Mouse (Mus musculus): ENCODE data around the gene Elp4. TPM values are rescaled to one million over a fixed set of nuclear protein-coding genes. Genes with fewer than 3 reads are reported as not detected.
A peak's percentile ranks its signal among the peaks of the same experiment; 100 is the strongest.

Gene Elp4
- polyA plus RNA-seq, 1 experiment from 2014 or later = 48.5 TPM

- ATAC-seq (ENCODE audit: low FRiP score, low read depth) = 0 out of 2 replicates have a peak, but pooled peaks have one; percentile 19
- no peak overlapping the region for H3K9ac ChIP-seq (replicated peaks)
- no peaks in the 10 kb centered on the region for H3K36me3 ChIP-seq
- H3K4me3 ChIP-seq = peak overlapping the region; percentile 24
- no peaks in the 10 kb centered on the region for H3K9me3 ChIP-seq
- H3K4me1 ChIP-seq = peaks cover 61% of the 10 kb centered on the region
- 2% methylated on average over 13 of the region's 13 CpGs for WGBS
- H3K27me3 ChIP-seq = peaks cover 91% of the 10 kb centered on the region
- peak overlapping the region; percentile 47 for H3K4me2 ChIP-seq (replicated peaks)
- peak overlapping the region; percentile 69 for H3K27ac ChIP-seq (replicated peaks)
Observed at GRCm38 (mm10) chr2:105687317-105687991, 216.9 kb downstream of the Elp4 start.

GRCm38 (mm10) chr2:105686363-105687316 is 217.7 kb downstream of the Elp4 start:
- WGBS = 3% methylated on average over 36 of the region's 36 CpGs
- H3K9ac ChIP-seq (replicated peaks) = no peak overlapping the region
- ATAC-seq (ENCODE audit: low FRiP score, low read depth) = peak; percentile 8; the same call in 1 of the 2 replicates
- H3K27ac ChIP-seq (replicated peaks) = peak overlapping the region; percentile 69
- peaks cover 91% of the 10 kb centered on the region for H3K27me3 ChIP-seq
- H3K4me2 ChIP-seq (replicated peaks) = peak overlapping the region; percentile 33
- no peaks in the 10 kb centered on the region for H3K9me3 ChIP-seq
- H3K4me3 ChIP-seq = peak overlapping the region; percentile 24; the same call in 1 of the 2 replicates
- no peaks in the 10 kb centered on the region for H3K36me3 ChIP-seq
- H3K4me1 ChIP-seq = peaks cover 62% of the 10 kb centered on the region

- H3K4me1 ChIP-seq = peaks cover 65% of the 10 kb centered on the region
- no peak for ATAC-seq (ENCODE audit: low FRiP score, low read depth)
- peak overlapping the region; percentile 9; the same call in 1 of the 2 replicates for H3K4me3 ChIP-seq
Observed at GRCm38 (mm10) chr2:105685651-105686050, 218.7 kb downstream of the Elp4 start.

GRCm38 (mm10) chr2:105684991-105685650 is 219.2 kb downstream of the Elp4 start:
- WGBS = 17% methylated on average over 11 of the region's 11 CpGs
- Histone ChIP-seq H3K9me3 (no peaks in the 10 kb centered on the region), H3K36me3 (no peaks in the 10 kb centered on the region), H3K4me3 (peak overlapping the region; percentile 9; the same call in 1 of the 2 replicates), H3K4me1 (peaks cover 67% of the 10 kb centered on the region), H3K27ac (replicated peaks) (no peak overlapping the region), H3K9ac (replicated peaks) (no peak overlapping the region), H3K27me3 (peaks cover 95% of the 10 kb centered on the region), H3K4me2 (replicated peaks) (peak overlapping the region; percentile 33; the same call in 1 of the 2 replicates)
- no peak for ATAC-seq (ENCODE audit: low FRiP score, low read depth)

More at GRCm38 (mm10) chr2:105685651-105686050, 218.7 kb downstream of the Elp4 start:
- H3K9me3 ChIP-seq = no peaks in the 10 kb centered on the region
- H3K4me2 ChIP-seq (replicated peaks) = peak overlapping the region; percentile 33; the same call in 1 of the 2 replicates
- H3K9ac ChIP-seq (replicated peaks) = no peak overlapping the region
- no peak overlapping the region for H3K27ac ChIP-seq (replicated peaks)
- 34% methylated on average over 11 of the region's 11 CpGs for WGBS
- peaks cover 94% of the 10 kb centered on the region for H3K27me3 ChIP-seq
- H3K36me3 ChIP-seq = no peaks in the 10 kb centered on the region

GRCm38 (mm10) chr2:105683771-105684410 is 220.5 kb downstream of the Elp4 start:
- ATAC-seq (ENCODE audit: low FRiP score, low read depth) = no peak

GRCm38 (mm10) chr2:105682634-105683351 is 221.6 kb downstream of the Elp4 start:
- H3K36me3 ChIP-seq = no peaks in the 10 kb centered on the region
- H3K27ac ChIP-seq (replicated peaks) = peak overlapping the region; percentile 56; the same call in 1 of the 2 replicates
- no peak for ATAC-seq (ENCODE audit: low FRiP score, low read depth)
- H3K4me1 ChIP-seq = peaks cover 54% of the 10 kb centered on the region
- H3K4me2 ChIP-seq (replicated peaks) = peak overlapping the region; percentile 59
- H3K9me3 ChIP-seq = no peaks in the 10 kb centered on the region
- H3K9ac ChIP-seq (replicated peaks) = peak overlapping the region; percentile 21; the same call in 1 of the 2 replicates
- 6% methylated on average over 21 of the region's 21 CpGs for WGBS
- peak overlapping the region; percentile 54 for H3K4me3 ChIP-seq
- peaks cover 91% of the 10 kb centered on the region for H3K27me3 ChIP-seq

More at GRCm38 (mm10) chr2:105683771-105684410, 220.5 kb downstream of the Elp4 start:
- H3K27me3 ChIP-seq = peaks cover 95% of the 10 kb centered on the region
- no peak overlapping the region; the same call in 1 of the 2 replicates for H3K9ac ChIP-seq (replicated peaks)
- H3K4me1 ChIP-seq = peaks cover 64% of the 10 kb centered on the region
- H3K4me3 ChIP-seq = peak overlapping the region; percentile 27
- no peak overlapping the region for H3K27ac ChIP-seq (replicated peaks)
- no peaks in the 10 kb centered on the region for H3K9me3 ChIP-seq
- H3K36me3 ChIP-seq = no peaks in the 10 kb centered on the region
- 3% methylated on average over 22 of the region's 22 CpGs for WGBS
- H3K4me2 ChIP-seq (replicated peaks) = peak overlapping the region; percentile 36

- WGBS = under 1% methylated on average over 23 of the region's 23 CpGs
- Histone ChIP-seq H3K9ac (replicated peaks) (no peak overlapping the region; the same call in 1 of the 2 replicates), H3K27me3 (peaks cover 91% of the 10 kb centered on the region), H3K9me3 (no peaks in the 10 kb centered on the region), H3K4me2 (replicated peaks) (peak overlapping the region; percentile 59), H3K4me1 (peaks cover 47% of the 10 kb centered on the region), H3K36me3 (no peaks in the 10 kb centered on the region), H3K4me3 (peak overlapping the region; percentile 54), H3K27ac (replicated peaks) (no peak overlapping the region)
- peak; percentile 32; the same call in 1 of the 2 replicates for ATAC-seq (ENCODE audit: low FRiP score, low read depth)
Observed at GRCm38 (mm10) chr2:105682011-105682501, 222.3 kb downstream of the Elp4 start.

- under 1% methylated on average over 30 of the region's 30 CpGs for WGBS
- Histone ChIP-seq H3K4me3 (peak overlapping the region; percentile 54), H3K27me3 (peaks cover 91% of the 10 kb centered on the region), H3K4me1 (peaks cover 42% of the 10 kb centered on the region), H3K9me3 (no peaks in the 10 kb centered on the region), H3K9ac (replicated peaks) (peak overlapping the region; percentile 46; the same call in 1 of the 2 replicates), H3K36me3 (no peaks in the 10 kb centered on the region), H3K4me2 (replicated peaks) (peak overlapping the region; percentile 59), H3K27ac (replicated peaks) (peak overlapping the region; percentile 71)
- no peak for ATAC-seq (ENCODE audit: low FRiP score, low read depth)
Observed at GRCm38 (mm10) chr2:105680999-105681710, 223.2 kb downstream of the Elp4 start.

GRCm38 (mm10) chr2:105680146-105680998 is 224.0 kb downstream of the Elp4 start:
- H3K4me3 ChIP-seq = peak overlapping the region; percentile 54
- under 1% methylated on average over 20 of the region's 24 CpGs for WGBS
- peak overlapping the region; percentile 46 for H3K9ac ChIP-seq (replicated peaks)
- H3K36me3 ChIP-seq = no peaks in the 10 kb centered on the region
- ATAC-seq (ENCODE audit: low FRiP score, low read depth) = peak; percentile 63
- peak overlapping the region; percentile 71 for H3K27ac ChIP-seq (replicated peaks)
- H3K4me1 ChIP-seq = peaks cover 39% of the 10 kb centered on the region
- H3K9me3 ChIP-seq = no peaks in the 10 kb centered on the region
- peak overlapping the region; percentile 59 for H3K4me2 ChIP-seq (replicated peaks)
- H3K27me3 ChIP-seq = peaks cover 90% of the 10 kb centered on the region

Measured in midbrain, embryonic 12.5 days (tissue).